Mouse (Mus musculus) gastrocnemius, postnatal 14 days (tissue): Measurements from ENCODE around the gene Prph. TPM values are rescaled to one million over a fixed set of nuclear protein-coding genes. Genes with fewer than 3 reads are reported as not detected.

Experiments
- DNase-seq: peaks from one replicate; pipeline ENCODE4 v3.0.0; 2021; ENCODE audit warnings: mixed read lengths
- intact Hi-C: fragments of 180-260 bp; cut with DNase I; formaldehyde crosslinking; loops from one replicate; pipeline ENCODE4 v1.15.1; 2025; ENCODE audit warnings: low total_unique reads
- long read RNA-seq, 2 experiments: library from polyadenylated mRNA; stranded (forward); transcript quantifications; one replicate each; pipeline ENCODE4 v2.0.0; 2021
- total RNA-seq, 2 experiments: library from RNA; stranded (reverse); gene quantifications; 2 replicates each; pipeline ENCODE4 v1.2.3; 2021

Gene Prph
- total RNA-seq, result 1 to 10 TPM; 1.2 to 1.4 TPM
- long read RNA-seq, experiment 1, partial matches to known transcripts, result 1 of 4 reads
- long read RNA-seq, experiment 1, other reads (novel, unspliced or antisense), result 0 of 4 reads
- long read RNA-seq, experiment 2, result 0 reads

GRCm38 (mm10) chr15:99055040-99055439 lies at the start of gene Prph:
Prph (plus strand) TSS chr15:99055174.
- DNase-seq, result no peak
- intact Hi-C loops, result no loop called here

GRCm38 (mm10) chr15:99008801-99009241 lies 46.2 kb upstream of the Prph start:
- DNase-seq, result no peak
- intact Hi-C loops, result no loop called here

GRCm38 (mm10) chr15:99010896-99011295 lies 44.1 kb upstream of the Prph start:
- no peak for DNase-seq
- intact Hi-C loops, result no loop called here

- intact Hi-C loops, result no loop called here
- no peak for DNase-seq
These were observed 43.0 kb upstream of the Prph start for GRCm38 (mm10) chr15:99011946-99012345.

GRCm38 (mm10) chr15:99014496-99015030 lies 40.4 kb upstream of the Prph start:
- intact Hi-C loops, result no loop called here
- DNase-seq, result no peak

GRCm38 (mm10) chr15:99017355-99017761 lies 37.6 kb upstream of the Prph start:
- no peak for DNase-seq
- intact Hi-C loops, result no loop called here

GRCm38 (mm10) chr15:99017986-99018385 lies 37.0 kb upstream of the Prph start:
- DNase-seq, result no peak
- intact Hi-C loops, result no loop called here

GRCm38 (mm10) chr15:99018630-99019029 lies 36.3 kb upstream of the Prph start:
- intact Hi-C loops, result no loop called here

GRCm38 (mm10) chr15:99019436-99019835 lies 35.5 kb upstream of the Prph start:
- DNase-seq, result no peak
- intact Hi-C loops, result no loop called here

More at GRCm38 (mm10) chr15:99018630-99019029, 36.3 kb upstream of the Prph start:
- no peak for DNase-seq

- DNase-seq, result no peak
- intact Hi-C loops, result no loop called here
These were observed 34.8 kb upstream of the Prph start for GRCm38 (mm10) chr15:99020171-99020570.

GRCm38 (mm10) chr15:99021255-99021654 lies 33.7 kb upstream of the Prph start:
- no peak for DNase-seq
- intact Hi-C loops, result no loop called here

- DNase-seq, result peak; percentile 68
- intact Hi-C loops, result loop anchor here (5.0 kb wide), 1 partner anchor 302 kb away; no protein-coding TSS in a partner anchor
These were observed 30.2 kb upstream of the Prph start for GRCm38 (mm10) chr15:99024668-99025314.

- intact Hi-C loops, result loop anchor here (5.0 kb wide), 1 partner anchor 303 kb away; no protein-coding TSS in a partner anchor
- DNase-seq, result no peak
These were observed 29.6 kb upstream of the Prph start for GRCm38 (mm10) chr15:99025414-99025813.

GRCm38 (mm10) chr15:99026259-99026658 lies 28.7 kb upstream of the Prph start:
- intact Hi-C loops, result loop anchor here (5.0 kb wide), 1 partner anchor 304 kb away; no protein-coding TSS in a partner anchor
- no peak for DNase-seq

GRCm38 (mm10) chr15:99027116-99027515 lies 27.9 kb upstream of the Prph start:
- DNase-seq, result no peak
- intact Hi-C loops, result loop anchor here (5.0 kb wide), 1 partner anchor 305 kb away; no protein-coding TSS in a partner anchor

- intact Hi-C loops, result loop anchor here (5.0 kb wide), 1 partner anchor 307 kb away; no protein-coding TSS in a partner anchor
- DNase-seq, result no peak
These were observed 26.0 kb upstream of the Prph start for GRCm38 (mm10) chr15:99028874-99029458.

- intact Hi-C loops, result loop anchor here (5.0 kb wide), 1 partner anchor 308 kb away; no protein-coding TSS in a partner anchor
- peak; percentile 93 for DNase-seq
These were observed 25.1 kb upstream of the Prph start, which contains the start of gene Tuba1c for GRCm38 (mm10) chr15:99029619-99030584. Tuba1c (plus strand) TSS chr15:99029891.

- intact Hi-C loops, result no loop called here
- peak; percentile 32 for DNase-seq
These were observed 24.2 kb upstream of the Prph start for GRCm38 (mm10) chr15:99030585-99031387.

- DNase-seq, result no peak
- intact Hi-C loops, result no loop called here
These were observed 23.6 kb upstream of the Prph start for GRCm38 (mm10) chr15:99031388-99031675.
